Mouse (Mus musculus) CH12.LX (cell line): ENCODE data around the gene Dnajb4. TPM values are rescaled to one million over a fixed set of nuclear protein-coding genes. Genes with fewer than 3 reads are reported as not detected.

Experiments
- DNase-seq: peaks from one replicate; pipeline ENCODE4 v3.0.0-alpha.2; 2013; ENCODE audit errors: extremely low read depth
- H3K27ac ChIP-seq: 2 replicates; pipeline ENCODE4 v1.5.1; 2012; ENCODE audit warnings: low read depth, mild to moderate bottlenecking, control low read depth, moderate library complexity; ENCODE audit not compliant: insufficient read depth
- H3K27me3 ChIP-seq: replicated peaks from 2 replicates; pipeline ENCODE3; 2012; ENCODE audit warnings: inconsistent platforms
- H3K36me3 ChIP-seq, 2 experiments: replicated peaks in 1 of 2; 2 replicates each; pipeline versions ENCODE3 to v1.6.1; 2012; ENCODE audit warnings: inconsistent platforms in 1 of 2, low read length in 1 of 2, mild to moderate bottlenecking in 1 of 2, mixed read lengths in 1 of 2, moderate library complexity in 1 of 2; ENCODE audit not compliant: control insufficient read depth in 1 of 2, insufficient read depth in 1 of 2
- H3K4me1 ChIP-seq, 2 experiments: 2 replicates each; pipeline ENCODE4 v1.6.1; 2012; ENCODE audit warnings: inconsistent platforms in 1 of 2, moderate library complexity in 1 of 2; ENCODE audit not compliant: insufficient read depth in 2 of 2, control insufficient read depth in 1 of 2
- H3K4me2 ChIP-seq: 2 replicates; pipeline ENCODE4 v1.6.1; 2012; ENCODE audit warnings: low read depth, mild to moderate bottlenecking, control low read depth; ENCODE audit not compliant: poor library complexity, insufficient read depth, severe bottlenecking
- H3K4me3 ChIP-seq, 3 experiments: fragments of 150-350 bp in 1 of 3; sonication (generic) in 1 of 3; replicated peaks in 1 of 3; 2 replicates each; pipeline versions ENCODE3 to v1.5.1; 2011 to 2012; ENCODE audit warnings: low read depth in 2 of 3, low read length in 2 of 3, mild to moderate bottlenecking in 2 of 3, moderate library complexity in 2 of 3, control low read depth in 1 of 3, improper control_type of control experiment in 1 of 3, inconsistent platforms in 1 of 3, mixed read lengths in 1 of 3; ENCODE audit not compliant: poor library complexity in 1 of 3
- H3K79me2 ChIP-seq: replicated peaks from 2 replicates; pipeline ENCODE4 v1.6.1; 2012; ENCODE audit warnings: mild to moderate bottlenecking, moderate library complexity; ENCODE audit not compliant: control insufficient read depth, poor library complexity, insufficient read depth, severe bottlenecking; ENCODE audit errors: extremely low read depth
- H3K9ac ChIP-seq: 2 replicates; pipeline ENCODE4 v1.6.1; 2012; ENCODE audit warnings: low read depth, mild to moderate bottlenecking, control low read depth, moderate library complexity; ENCODE audit not compliant: insufficient read depth
- H3K9me3 ChIP-seq: replicated peaks from 2 replicates; pipeline ENCODE3; 2012; ENCODE audit warnings: low read length, inconsistent platforms, mixed read lengths
- CTCF ChIP-seq, 2 experiments: IDR thresholded peaks in 1 of 2; conservative IDR thresholded peaks in 1 of 2; 2 replicates each; pipeline ENCODE4 v1.5.1; 2011 to 2012; ENCODE audit warnings: low read depth in 2 of 2, low read length in 2 of 2, improper control_type of control experiment in 1 of 2, inconsistent platforms in 1 of 2, mild to moderate bottlenecking in 1 of 2, moderate library complexity in 1 of 2
- E2F4 ChIP-seq: IDR thresholded peaks from 2 replicates; pipeline ENCODE4 v1.6.1; 2011; ENCODE audit warnings: low read depth, low read length, improper control_type of control experiment; ENCODE audit not compliant: insufficient replicate concordance
- ELF1 ChIP-seq: IDR thresholded peaks from 2 replicates; pipeline ENCODE4 v1.6.1; 2014; ENCODE audit warnings: low read depth, mild to moderate bottlenecking, inconsistent platforms, low read length, improper control_type of control experiment
- EP300 ChIP-seq: IDR thresholded peaks from 2 replicates; pipeline ENCODE4 v1.6.1; 2011; ENCODE audit warnings: low read length, improper control_type of control experiment
- HCFC1 ChIP-seq: IDR thresholded peaks from 2 replicates; pipeline ENCODE4 v1.6.1; 2012; ENCODE audit warnings: low read depth, mild to moderate bottlenecking, inconsistent platforms, low read length, improper control_type of control experiment
- IRF4 ChIP-seq: IDR thresholded peaks from 2 replicates; pipeline ENCODE4 v1.6.1; 2014; ENCODE audit warnings: low read depth, mild to moderate bottlenecking, inconsistent platforms, low read length, improper control_type of control experiment
- MAFK ChIP-seq: IDR thresholded peaks from 2 replicates; pipeline ENCODE4 v1.6.1; 2011; ENCODE audit warnings: low read length, improper control_type of control experiment; ENCODE audit not compliant: insufficient replicate concordance
- MAX ChIP-seq: IDR thresholded peaks from 2 replicates; pipeline ENCODE4 v1.6.1; 2011; ENCODE audit warnings: low read length, improper control_type of control experiment
- MAZ ChIP-seq: IDR thresholded peaks from 2 replicates; pipeline ENCODE4 v1.6.1; 2012; ENCODE audit warnings: low read depth, mild to moderate bottlenecking, inconsistent platforms, low read length, improper control_type of control experiment, moderate library complexity
- MEF2A ChIP-seq: IDR thresholded peaks from 2 replicates; pipeline ENCODE4 v1.6.1; 2014; ENCODE audit warnings: low read depth, mild to moderate bottlenecking, inconsistent platforms, low read length, improper control_type of control experiment, borderline replicate concordance
- MXI1 ChIP-seq: IDR thresholded peaks from 2 replicates; pipeline ENCODE4 v1.6.1; 2011; ENCODE audit warnings: mild to moderate bottlenecking, low read depth, low read length, improper control_type of control experiment
- MYC ChIP-seq: IDR thresholded peaks from 2 replicates; pipeline ENCODE4 v1.6.1; 2011; ENCODE audit warnings: low read depth, mild to moderate bottlenecking, improper control_type of control experiment, low read length
- NRF1 ChIP-seq: IDR thresholded peaks from 2 replicates; pipeline ENCODE4 v1.6.1; 2014; ENCODE audit warnings: low read depth, mild to moderate bottlenecking, inconsistent platforms, low read length, improper control_type of control experiment, moderate library complexity
- PAX5 ChIP-seq: IDR thresholded peaks from 2 replicates; pipeline ENCODE4 v1.6.1; 2012; ENCODE audit warnings: low read length, inconsistent platforms, mixed read lengths
- POLR2A ChIP-seq: IDR thresholded peaks from 2 replicates; pipeline ENCODE4 v1.6.1; 2011; ENCODE audit warnings: low read depth, mild to moderate bottlenecking, improper control_type of control experiment, low read length
- POLR2AphosphoS2 ChIP-seq: IDR thresholded peaks from 2 replicates; pipeline ENCODE4 v1.6.1; 2011; ENCODE audit warnings: low read depth, low read length, improper control_type of control experiment
- RCOR1 ChIP-seq: conservative IDR thresholded peaks from 2 replicates; pipeline ENCODE4 v1.6.1; 2012; ENCODE audit warnings: low read depth, mild to moderate bottlenecking, inconsistent platforms, low read length, improper control_type of control experiment
- SIN3A ChIP-seq: IDR thresholded peaks from 2 replicates; pipeline ENCODE4 v1.6.1; 2012; ENCODE audit warnings: low read length, improper control_type of control experiment, inconsistent platforms
- TCF12 ChIP-seq: IDR thresholded peaks from 2 replicates; pipeline ENCODE4 v1.6.1; 2014; ENCODE audit warnings: low read depth, mild to moderate bottlenecking, inconsistent platforms, low read length, improper control_type of control experiment
- USF1 ChIP-seq: IDR thresholded peaks from 2 replicates; pipeline ENCODE4 v1.6.1; 2014; ENCODE audit warnings: low read depth, mild to moderate bottlenecking, inconsistent platforms, low read length, improper control_type of control experiment
- ZC3H11A ChIP-seq: IDR thresholded peaks from 2 replicates; pipeline ENCODE4 v1.6.1; 2012; ENCODE audit warnings: low read depth, mild to moderate bottlenecking, inconsistent platforms, low read length, improper control_type of control experiment
- ZNF384 ChIP-seq: IDR thresholded peaks from 2 replicates; pipeline ENCODE4 v1.6.1; 2012; ENCODE audit warnings: low read depth, low read length, improper control_type of control experiment, inconsistent platforms
- dilution Hi-C: fragments of 300-500 bp; cut with MboI; formaldehyde crosslinking; loops from 2 replicates; pipeline ENCODE4 v1.14.3; 2020; ENCODE audit warnings: low sequenced_read_pairs; ENCODE audit not compliant: extremely low pct_unique_long_range_greater_than_20kb, extremely low pct_ligation_motif_present
- in situ Hi-C: fragments of 300-500 bp; cut with MboI; formaldehyde crosslinking; loops from 3 replicates; pipeline ENCODE4 v1.14.3; 2019; ENCODE audit warnings: low sequenced_read_pairs, low pct_ligation_motif_present, low pct_unique_long_range_greater_than_20kb, mixed read lengths
- polyA plus RNA-seq: library from polyadenylated mRNA; unstranded; fragments of >175 nt; gene quantifications from 2 replicates; pipeline ENCODE4 v1.2.1, GENCODE M21; 2012; ENCODE audit warnings: low read depth; ENCODE audit not compliant: insufficient read length
- total RNA-seq, 2 experiments: library from RNA; depleted of rRNA; stranded (reverse); fragments of 300-350 nt in 1 of 2; fragments of >200 nt in 1 of 2; gene quantifications; 2 replicates each; pipeline ENCODE4 v1.2.3; 2012 to 2014

Gene Dnajb4
- total and polyA plus RNA-seq, 3 experiments, result 11.7 to 26.4 (median 17.7) TPM

GRCm38 (mm10) chr3:152149863-152150262, 60.2 kb downstream of the Dnajb4 start:
- H3K4me2 ChIP-seq, result no peak overlapping the region

GRCm38 (mm10) chr3:152149449-152149848, 60.7 kb downstream of the Dnajb4 start:
- Histone ChIP-seq H3K9ac (no peak overlapping the region), H3K36me3 (no peaks in the 10 kb centered on the region), H3K27ac (no peak overlapping the region), H3K4me3 (no peak overlapping the region), H3K4me2 (peak overlapping the region; percentile 8; the same call in 1 of the 2 replicates), H3K9me3 (no peaks in the 10 kb centered on the region), H3K4me1 (peaks cover 8 to 21% of the 10 kb centered on the region in 2 experiments), H3K79me2 (no peaks in the 10 kb centered on the region), H3K27me3 (no peaks in the 10 kb centered on the region)
- in situ Hi-C loops, result no loop called here
- dilution Hi-C loops, result no loop called here
- DNase-seq, result no peak
- TF ChIP-seq NRF1 (no peak), ZC3H11A (no peak), MAX (no peak), POLR2AphosphoS2 (no peak), E2F4 (no peak), EP300 (no peak), MAZ (no peak), MYC (no peak), ELF1 (no peak), IRF4 (no peak), CTCF (conservative IDR thresholded peaks at IDR 0.05 in 1 of 2, IDR thresholded peaks at IDR 0.05 in 1 of 2; ENCODE audit: low read depth in 2 of 2, low read length in 2 of 2) (no peak), MAFK (no peak), ZNF384 (no peak), RCOR1 (no peak), TCF12 (no peak), SIN3A (no peak), PAX5 (no peak)

More at GRCm38 (mm10) chr3:152149863-152150262, 60.2 kb downstream of the Dnajb4 start:
- H3K79me2 ChIP-seq, result no peaks in the 10 kb centered on the region
- no peaks in the 10 kb centered on the region for H3K9me3 ChIP-seq
- dilution Hi-C loops, result no loop called here
- H3K4me1 ChIP-seq, result peaks cover 11 to 24% of the 10 kb centered on the region in 2 experiments
- in situ Hi-C loops, result no loop called here
- H3K36me3 ChIP-seq, result no peaks in the 10 kb centered on the region
- H3K27me3 ChIP-seq, result no peaks in the 10 kb centered on the region
- DNase-seq, result no peak
- H3K4me3 ChIP-seq, result no peak overlapping the region
- no peak for TF ChIP-seq POLR2A
- TF ChIP-seq MAFK, result no peak
- no peak for TF ChIP-seq CTCF (conservative IDR thresholded peaks at IDR 0.05 in 1 of 2, IDR thresholded peaks at IDR 0.05 in 1 of 2; ENCODE audit: low read depth in 2 of 2, low read length in 2 of 2)
- TF ChIP-seq MEF2A, result no peak
- no peak for TF ChIP-seq USF1
- TF ChIP-seq MXI1, result no peak
- no peak for TF ChIP-seq TCF12
- no peak for TF ChIP-seq HCFC1
- no peak for TF ChIP-seq E2F4
- no peak for TF ChIP-seq EP300
- TF ChIP-seq POLR2AphosphoS2, result no peak
- no peak overlapping the region for H3K9ac ChIP-seq
- no peak overlapping the region for H3K27ac ChIP-seq
